In genomic region chr3:16277407-16277806, GRCm38 (mm10) we compare ENCODE assay signal across 16 mouse cellular contexts.
"Had no signal": no experiment of that assay in that cellular context is flagged by ENCODE, and none has a peak within 500 bp of the region (broad histone marks: within the 10 kb centered on the region; RNA-seq: fewer than 3 reads in every experiment).

No protein-coding gene starts in this region.

- H3K9me3 ChIP-seq: liver, embryonic 13.5 days; midbrain, embryonic 12.5 days; midbrain, embryonic 15.5 days; neural tube, embryonic 12.5 days; neural tube, embryonic 15.5 days had no signal

- H3K36me3 ChIP-seq: liver, embryonic 13.5 days; midbrain, embryonic 12.5 days; midbrain, embryonic 15.5 days; neural tube, embryonic 12.5 days; neural tube, embryonic 15.5 days had no signal

- DNase-seq: kidney, adult 18-20 months; kidney, adult 9 months; kidney, postnatal 14 days; kidney, postnatal 4 days; layer of hippocampus, adult 9-11 months; layer of hippocampus, postnatal 36 days; liver, embryonic 13.5 days; lung, adult 2 months; thymus, postnatal 25 days had no signal

- H3K4me3 ChIP-seq: liver, embryonic 13.5 days; midbrain, embryonic 12.5 days; midbrain, embryonic 15.5 days; neural tube, embryonic 12.5 days; neural tube, embryonic 15.5 days had no signal

- ATAC-seq: inflammation-experienced regulatory T-cells, adult 6 months; intestine, embryonic 16.5 days; midbrain, embryonic 15.5 days had no signal

- H3K4me1 ChIP-seq: liver, embryonic 13.5 days; midbrain, embryonic 12.5 days; midbrain, embryonic 15.5 days; neural tube, embryonic 12.5 days; neural tube, embryonic 15.5 days had no signal

- H3K4me2 ChIP-seq: liver, embryonic 13.5 days; midbrain, embryonic 12.5 days; midbrain, embryonic 15.5 days; neural tube, embryonic 12.5 days; neural tube, embryonic 15.5 days had no signal

- H3K9ac ChIP-seq: liver, embryonic 13.5 days; midbrain, embryonic 12.5 days; midbrain, embryonic 15.5 days; neural tube, embryonic 12.5 days; neural tube, embryonic 15.5 days had no signal

- H3K27ac ChIP-seq: liver, embryonic 13.5 days; macrophage; midbrain, embryonic 12.5 days; midbrain, embryonic 15.5 days; neural tube, embryonic 12.5 days; neural tube, embryonic 15.5 days had no signal

- H3K27me3 ChIP-seq: liver, embryonic 13.5 days; midbrain, embryonic 12.5 days; midbrain, embryonic 15.5 days; neural tube, embryonic 12.5 days; neural tube, embryonic 15.5 days had no signal
